Mouse (Mus musculus): ENCODE measurements around the gene Cpa1. TPM values are rescaled to one million over a fixed set of nuclear protein-coding genes. Genes with fewer than 3 reads are reported as not detected.

Cpa1 gene
- polyA plus RNA-seq, 2 experiments, result 1.3 to 1.4 TPM

GRCm38 (mm10) chr6:30596230-30596898 lies 42.7 kb upstream of the Cpa1 start:
- H3K27me3 ChIP-seq (ENCODE audit: control insufficient read depth, insufficient read depth, low read length), result no peaks in the 10 kb centered on the region
- no peaks in the 10 kb centered on the region for H3K9me3 ChIP-seq (ENCODE audit: control insufficient read depth, low read length)
- 0 out of 2 replicates have a peak overlapping the region, but pooled peaks have one; percentile 22 for H3K27ac ChIP-seq (replicated peaks; ENCODE audit: low read depth, low read length)
- ATAC-seq (ENCODE audit: low FRiP score, low read depth), result no peak
- H3K4me2 ChIP-seq (replicated peaks; ENCODE audit: low read depth, low read length, severe bottlenecking), result no peak overlapping the region
- no peak overlapping the region for H3K4me3 ChIP-seq (replicated peaks; ENCODE audit: low read length)
- DNase-seq (ENCODE audit: low spot score), result no peak
- 79% methylated on average over 8 of the region's 8 CpGs for WGBS
- no peaks in the 10 kb centered on the region for H3K36me3 ChIP-seq (ENCODE audit: control insufficient read depth, insufficient read depth, low read length)
- H3K9ac ChIP-seq (ENCODE audit: low read depth, low read length, severe bottlenecking), result no peak overlapping the region
- peaks cover 9% of the 10 kb centered on the region for H3K4me1 ChIP-seq (ENCODE audit: control insufficient read depth, insufficient read depth, low read length)
- TF ChIP-seq POLR2A (IDR thresholded peaks at IDR 0.05; ENCODE audit: borderline replicate concordance, extremely low read depth, insufficient read depth, insufficient read length), result no peak

GRCm38 (mm10) chr6:30600033-30600432 lies 39.0 kb upstream of the Cpa1 start:
- no peaks in the 10 kb centered on the region for H3K27me3 ChIP-seq (ENCODE audit: control insufficient read depth, insufficient read depth, low read length)
- TF ChIP-seq POLR2A (IDR thresholded peaks at IDR 0.05; ENCODE audit: borderline replicate concordance, extremely low read depth, insufficient read depth, insufficient read length), result no peak
- no peak overlapping the region for H3K4me3 ChIP-seq (replicated peaks; ENCODE audit: low read length)
- no peaks in the 10 kb centered on the region for H3K9me3 ChIP-seq (ENCODE audit: control insufficient read depth, low read length)
- 77% methylated on average over 3 of the region's 3 CpGs for WGBS
- H3K27ac ChIP-seq (replicated peaks; ENCODE audit: low read depth, low read length), result no peak overlapping the region
- no peaks in the 10 kb centered on the region for H3K36me3 ChIP-seq (ENCODE audit: control insufficient read depth, insufficient read depth, low read length)
- H3K4me2 ChIP-seq (replicated peaks; ENCODE audit: low read depth, low read length, severe bottlenecking), result no peak overlapping the region
- H3K9ac ChIP-seq (ENCODE audit: low read depth, low read length, severe bottlenecking), result no peak overlapping the region
- peaks cover 9% of the 10 kb centered on the region for H3K4me1 ChIP-seq (ENCODE audit: control insufficient read depth, insufficient read depth, low read length)
- no peak for ATAC-seq (ENCODE audit: low FRiP score, low read depth)
- no peak for DNase-seq (ENCODE audit: low spot score)

GRCm38 (mm10) chr6:30600995-30601394 lies 38.0 kb upstream of the Cpa1 start:
- Histone ChIP-seq H3K27me3 (ENCODE audit: control insufficient read depth, insufficient read depth, low read length) (no peaks in the 10 kb centered on the region), H3K4me3 (replicated peaks; ENCODE audit: low read length) (no peak overlapping the region), H3K9ac (ENCODE audit: low read depth, low read length, severe bottlenecking) (no peak overlapping the region), H3K27ac (replicated peaks; ENCODE audit: low read depth, low read length) (no peak overlapping the region), H3K4me1 (ENCODE audit: control insufficient read depth, insufficient read depth, low read length) (peaks cover 5% of the 10 kb centered on the region), H3K9me3 (ENCODE audit: control insufficient read depth, low read length) (no peaks in the 10 kb centered on the region), H3K4me2 (replicated peaks; ENCODE audit: low read depth, low read length, severe bottlenecking) (no peak overlapping the region), H3K36me3 (ENCODE audit: control insufficient read depth, insufficient read depth, low read length) (no peaks in the 10 kb centered on the region)
- WGBS, result 92% methylated on average over 1 of the region's 1 CpGs
- ATAC-seq (ENCODE audit: low FRiP score, low read depth) (no peak), DNase-seq (ENCODE audit: low spot score) (no peak)
- no peak for TF ChIP-seq POLR2A (IDR thresholded peaks at IDR 0.05; ENCODE audit: borderline replicate concordance, extremely low read depth, insufficient read depth, insufficient read length)

GRCm38 (mm10) chr6:30604342-30604867 lies 34.6 kb upstream of the Cpa1 start:
- H3K4me3 ChIP-seq (replicated peaks; ENCODE audit: low read length), result no peak overlapping the region
- H3K9ac ChIP-seq (ENCODE audit: low read depth, low read length, severe bottlenecking), result no peak overlapping the region
- 31% methylated on average over 7 of the region's 7 CpGs for WGBS
- no peak for TF ChIP-seq POLR2A (IDR thresholded peaks at IDR 0.05; ENCODE audit: borderline replicate concordance, extremely low read depth, insufficient read depth, insufficient read length)
- DNase-seq (ENCODE audit: low spot score) (no peak), ATAC-seq (ENCODE audit: low FRiP score, low read depth) (no peak)
- no peak overlapping the region for H3K27ac ChIP-seq (replicated peaks; ENCODE audit: low read depth, low read length)
- H3K36me3 ChIP-seq (ENCODE audit: control insufficient read depth, insufficient read depth, low read length), result no peaks in the 10 kb centered on the region
- H3K4me2 ChIP-seq (replicated peaks; ENCODE audit: low read depth, low read length, severe bottlenecking), result no peak overlapping the region
- H3K4me1 ChIP-seq (ENCODE audit: control insufficient read depth, insufficient read depth, low read length), result peaks cover 10% of the 10 kb centered on the region
- no peaks in the 10 kb centered on the region for H3K9me3 ChIP-seq (ENCODE audit: control insufficient read depth, low read length)
- H3K27me3 ChIP-seq (ENCODE audit: control insufficient read depth, insufficient read depth, low read length), result no peaks in the 10 kb centered on the region

- Histone ChIP-seq H3K27me3 (ENCODE audit: control insufficient read depth, insufficient read depth, low read length) (no peaks in the 10 kb centered on the region), H3K27ac (replicated peaks; ENCODE audit: low read depth, low read length) (peak overlapping the region; percentile 1; the same call in 1 of the 2 replicates), H3K4me2 (replicated peaks; ENCODE audit: low read depth, low read length, severe bottlenecking) (no peak overlapping the region), H3K9me3 (ENCODE audit: control insufficient read depth, low read length) (no peaks in the 10 kb centered on the region), H3K36me3 (ENCODE audit: control insufficient read depth, insufficient read depth, low read length) (no peaks in the 10 kb centered on the region), H3K4me3 (replicated peaks; ENCODE audit: low read length) (no peak overlapping the region), H3K9ac (ENCODE audit: low read depth, low read length, severe bottlenecking) (no peak overlapping the region), H3K4me1 (ENCODE audit: control insufficient read depth, insufficient read depth, low read length) (peaks cover 10% of the 10 kb centered on the region)
- WGBS, result 88% methylated on average over 4 of the region's 4 CpGs
- no peak for TF ChIP-seq POLR2A (IDR thresholded peaks at IDR 0.05; ENCODE audit: borderline replicate concordance, extremely low read depth, insufficient read depth, insufficient read length)
- no peak for ATAC-seq (ENCODE audit: low FRiP score, low read depth)
- no peak for DNase-seq (ENCODE audit: low spot score)
These were observed 33.9 kb upstream of the Cpa1 start for GRCm38 (mm10) chr6:30605111-30605510.
